1 mouse cellular context compared by ENCODE assay signal in the genomic region with DNA sequence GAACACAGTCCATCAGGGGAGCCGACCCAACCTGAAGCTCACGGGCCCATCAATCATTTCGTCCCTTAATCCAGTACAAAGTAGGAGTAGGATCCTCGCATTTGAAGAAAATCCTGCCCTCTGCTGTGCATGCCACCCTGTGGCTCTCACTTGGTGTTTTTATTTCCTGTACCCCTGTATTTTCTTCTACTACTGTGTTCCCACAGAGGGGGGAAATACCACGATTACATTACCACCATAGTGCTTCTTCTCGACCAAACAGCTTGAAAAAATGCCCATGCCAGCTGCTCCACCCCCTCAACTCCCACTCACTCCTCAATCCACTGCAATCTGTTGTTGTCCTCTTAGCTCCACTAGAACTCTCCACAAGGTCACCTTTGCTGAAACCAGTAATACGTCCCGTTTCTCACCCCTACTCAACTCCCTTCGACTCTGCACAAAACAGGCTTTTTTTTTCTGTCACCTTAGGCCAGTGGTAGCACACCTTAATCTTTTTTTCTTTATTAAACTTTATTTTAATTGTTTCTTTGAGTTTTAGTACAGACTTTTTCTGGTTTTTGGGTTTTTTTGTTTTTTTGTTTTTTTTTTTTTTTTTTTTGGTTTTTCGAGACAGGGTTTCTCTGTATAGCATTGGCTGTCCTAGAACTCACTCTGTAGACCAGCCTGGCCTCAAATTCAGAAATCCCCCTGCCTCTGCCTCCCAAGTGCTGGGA.
A peak's percentile ranks its signal among the peaks of the same experiment; 100 is the strongest.
TF ChIP-seq lines count a peak whose summit lies in the region.

No protein-coding gene starts in this region.

TF ChIP-seq in MEL, 35 proteins besides CTCF, POLR2A, EP300 and RAD21 (continued from another document):
- TF ChIP-seq ZNF384 (IDR thresholded peaks at IDR 0.05; ENCODE audit: low read depth, low read length) (peak; percentile 84), BHLHE40 (IDR thresholded peaks at IDR 0.05; ENCODE audit: borderline replicate concordance, low read depth, low read length) (no peak), CHD2 (IDR thresholded peaks at IDR 0.05; ENCODE audit: low read length) (no peak)
TF ChIP-seq in MEL: peak in this region for 2.
